Mouse (Mus musculus) forebrain, embryonic 12.5 days (tissue): Measurements from ENCODE around the gene Adam8. TPM values are rescaled to one million over a fixed set of nuclear protein-coding genes. Genes with fewer than 3 reads are reported as not detected.

ENCODE experiments used
- ATAC-seq: fragments of 200-750 bp; cut with Nextera tagmentation; 2 replicates; pipeline ENCODE4 v1.8.0; 2017; ENCODE audit warnings: moderate TSS enrichment; ENCODE audit not compliant: low FRiP score
- H3K27ac ChIP-seq: fragments of 300-500 bp; sonication (generic); 2 replicates; pipeline ENCODE4 v1.5.1; 2016; ENCODE audit warnings: mild to moderate bottlenecking
- H3K27me3 ChIP-seq: fragments of 300-500 bp; sonication (generic); 2 replicates; pipeline ENCODE4 v1.6.1; 2016; ENCODE audit warnings: mild to moderate bottlenecking
- H3K36me3 ChIP-seq: fragments of 300-500 bp; sonication (generic); replicated peaks from 2 replicates; pipeline ENCODE4 v1.6.1; 2016; ENCODE audit warnings: mild to moderate bottlenecking
- H3K4me1 ChIP-seq: fragments of 300-500 bp; sonication (generic); 2 replicates; pipeline ENCODE4 v1.6.1; 2016
- H3K4me2 ChIP-seq: fragments of 300-500 bp; sonication (generic); 2 replicates; pipeline ENCODE4 v1.6.1; 2016; ENCODE audit warnings: mild to moderate bottlenecking, moderate library complexity
- H3K4me3 ChIP-seq: fragments of 300-500 bp; sonication (generic); replicated peaks from 2 replicates; pipeline ENCODE4 v1.5.1; 2016; ENCODE audit warnings: mild to moderate bottlenecking
- H3K9ac ChIP-seq: fragments of 300-500 bp; sonication (generic); 2 replicates; pipeline ENCODE4 v1.6.1; 2016; ENCODE audit warnings: mild to moderate bottlenecking
- H3K9me3 ChIP-seq: fragments of 300-500 bp; sonication (generic); 2 replicates; pipeline ENCODE4 v1.6.1; 2016
- WGBS: fragments of 180-500 bp; shearing (Covaris S2); methylation state at CpG from one replicate; pipeline ENCODE4 v1.1.7; 2016; 5-methylcytosine and 5-hydroxymethylcytosine counted together
- polyA plus RNA-seq: library from polyadenylated mRNA; unstranded; fragments of >200 nt; fragmentation: Nextera tagmentation; extraction: Ambion mirVana; gene quantifications from 2 replicates; pipeline ENCODE4 v1.2.1, GENCODE M21; 2016

The Adam8 gene
- polyA plus RNA-seq, 1 experiment from 2014 or later: 3.6 TPM

GRCm38 (mm10) chr7:139956658-139957057, 35.7 kb downstream of the Adam8 start:
- Histone ChIP-seq H3K27me3 (peaks cover 34% of the 10 kb centered on the region), H3K9me3 (no peaks in the 10 kb centered on the region), H3K36me3 (no peaks in the 10 kb centered on the region), H3K4me1 (no peaks in the 10 kb centered on the region), H3K27ac (no peak overlapping the region), H3K4me2 (no peak overlapping the region), H3K4me3 (no peak overlapping the region), H3K9ac (no peak overlapping the region)
- WGBS: 94% methylated on average over 3 of the region's 3 CpGs
- ATAC-seq: no peak

- Histone ChIP-seq H3K4me2 (no peak overlapping the region), H3K27me3 (peaks cover 44% of the 10 kb centered on the region), H3K9me3 (no peaks in the 10 kb centered on the region), H3K4me1 (peaks cover 7% of the 10 kb centered on the region), H3K9ac (no peak overlapping the region), H3K27ac (no peak overlapping the region), H3K4me3 (no peak overlapping the region), H3K36me3 (no peaks in the 10 kb centered on the region)
- WGBS: 82% methylated on average over 4 of the region's 4 CpGs
- ATAC-seq: no peak
Observed at GRCm38 (mm10) chr7:139955505-139955904, 36.9 kb downstream of the Adam8 start.

DNA sequence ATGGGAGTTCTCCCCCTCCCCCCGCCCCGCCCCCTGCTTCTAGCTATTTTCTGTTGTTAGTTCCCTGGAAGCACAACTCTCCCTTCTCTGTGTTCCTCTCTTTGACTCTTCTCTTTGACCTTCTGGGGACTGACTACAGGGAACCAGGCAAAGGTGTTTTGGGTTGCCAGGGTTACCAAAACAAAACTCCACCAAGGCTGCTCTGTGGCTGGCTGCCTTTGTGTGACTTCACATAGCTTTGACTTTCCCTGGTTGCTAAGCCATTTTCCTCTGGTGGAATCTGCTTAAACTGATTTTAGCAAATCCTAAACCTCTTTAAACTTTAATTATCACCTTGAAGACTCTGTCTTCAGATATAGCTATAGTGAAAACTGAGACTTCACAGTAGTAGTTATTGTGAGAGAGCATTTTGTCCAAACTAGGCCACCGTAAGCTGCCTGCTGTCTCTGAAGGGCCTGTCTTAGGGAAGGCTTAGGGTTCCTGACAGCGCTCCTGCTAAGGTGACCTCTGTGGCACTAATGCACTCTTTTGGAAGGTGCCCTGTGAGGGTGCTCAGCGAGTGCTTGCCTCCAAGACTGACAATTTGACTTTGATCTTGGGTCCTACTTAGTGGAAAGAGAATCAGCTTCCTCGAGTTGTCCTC, 40.2 kb downstream of the Adam8 start:
- no peak overlapping the region for H3K4me3 ChIP-seq
- H3K4me2 ChIP-seq: no peak overlapping the region
- peaks cover 64% of the 10 kb centered on the region for H3K27me3 ChIP-seq
- no peak overlapping the region for H3K9ac ChIP-seq
- H3K9me3 ChIP-seq: no peaks in the 10 kb centered on the region
- peaks cover 18% of the 10 kb centered on the region for H3K4me1 ChIP-seq
- H3K27ac ChIP-seq: no peak overlapping the region
- ATAC-seq: no peak
- WGBS: 52% methylated on average over 6 of the region's 6 CpGs
- H3K36me3 ChIP-seq: no peaks in the 10 kb centered on the region

DNA sequence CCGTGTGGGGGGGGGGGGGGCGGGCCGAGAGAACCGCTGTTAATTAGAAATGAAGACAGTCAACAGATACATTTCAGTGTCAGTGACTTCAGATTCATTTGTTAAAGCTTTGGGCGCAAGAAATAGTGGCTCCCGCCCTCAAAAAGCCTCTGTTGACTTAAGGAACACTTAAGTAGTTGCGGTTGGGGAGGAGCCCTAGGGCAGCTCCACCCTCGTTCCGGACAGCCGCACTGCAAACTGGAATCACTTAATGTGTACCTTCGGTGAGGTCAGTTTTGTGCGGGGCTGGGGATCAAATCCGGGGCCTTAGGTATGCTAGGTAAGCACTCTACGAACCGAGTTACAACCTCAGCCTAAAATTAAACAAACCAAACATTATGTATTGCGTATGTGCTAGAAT, 41.3 kb downstream of the Adam8 start:
- 8% methylated on average over 16 of the region's 16 CpGs for WGBS
- Histone ChIP-seq H3K27me3 (peaks cover 75% of the 10 kb centered on the region), H3K36me3 (no peaks in the 10 kb centered on the region), H3K9me3 (no peaks in the 10 kb centered on the region), H3K4me2 (peak overlapping the region; percentile 82), H3K4me1 (peaks cover 18% of the 10 kb centered on the region), H3K9ac (peak overlapping the region; percentile 40; the same call in 1 of the 2 replicates), H3K27ac (no peak overlapping the region), H3K4me3 (peak overlapping the region; percentile 46)
- ATAC-seq: no peak

DNA sequence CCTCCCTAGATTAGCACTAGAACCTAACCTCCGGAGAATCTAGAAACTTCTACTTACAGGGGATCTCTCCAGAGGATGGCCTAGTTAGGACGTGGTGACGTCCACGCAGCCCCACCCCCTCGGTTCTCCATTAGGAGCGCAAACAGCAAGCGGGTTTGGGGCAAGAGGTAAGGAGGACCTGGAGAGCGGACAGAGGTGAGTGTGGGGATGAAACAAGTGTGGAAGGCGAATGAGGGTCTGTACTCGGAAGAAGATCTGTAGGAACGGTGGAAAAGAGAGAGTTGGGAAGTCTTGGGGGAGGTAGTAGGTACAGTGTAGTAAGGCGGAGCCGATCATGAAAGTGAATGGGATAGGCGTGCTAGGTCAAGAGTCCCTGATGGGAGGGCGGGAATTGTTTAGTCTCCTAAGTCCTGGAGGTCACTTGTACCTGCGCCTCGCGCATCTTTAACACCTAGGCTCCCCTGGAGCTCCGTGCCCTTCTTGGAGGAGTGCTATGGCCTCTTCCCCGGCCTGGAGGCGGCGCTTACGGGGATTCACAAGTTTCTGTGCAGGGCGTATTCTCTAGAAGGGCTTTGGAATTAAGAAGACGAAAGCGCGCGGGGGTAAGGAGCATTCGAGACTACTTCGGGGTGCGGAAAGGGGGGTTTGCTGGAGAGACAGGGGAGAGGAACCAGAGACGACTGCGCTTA, 41.9 kb downstream of the Adam8 start:
- Histone ChIP-seq H3K4me3 (peak overlapping the region; percentile 46), H3K4me1 (peaks cover 18% of the 10 kb centered on the region), H3K27me3 (peaks cover 76% of the 10 kb centered on the region), H3K27ac (no peak overlapping the region), H3K36me3 (no peaks in the 10 kb centered on the region), H3K4me2 (peak overlapping the region; percentile 82), H3K9me3 (no peaks in the 10 kb centered on the region), H3K9ac (peak overlapping the region; percentile 40; the same call in 1 of the 2 replicates)
- ATAC-seq: peak; percentile 46; the same call in 1 of the 2 replicates
- 1% methylated on average over 33 of the region's 33 CpGs for WGBS

DNA sequence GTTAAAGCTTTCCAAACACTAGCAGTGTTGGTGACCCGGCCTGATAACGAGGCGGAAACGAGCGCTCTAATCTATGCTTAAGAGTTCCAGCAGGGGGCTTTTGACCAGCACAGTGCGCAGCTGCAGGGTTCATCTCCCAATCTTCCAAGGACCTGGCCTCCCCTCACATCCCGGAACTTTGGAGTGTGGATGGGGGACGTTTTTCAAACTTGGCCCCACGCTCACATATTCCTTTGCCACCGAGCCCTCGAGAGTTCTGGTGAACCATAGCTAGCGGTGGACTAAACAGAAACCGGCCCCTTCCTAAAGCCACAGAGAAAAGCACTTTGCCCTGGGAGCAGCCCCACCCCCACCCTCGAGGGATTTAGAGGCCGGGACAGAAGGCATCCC, 42.5 kb downstream of the Adam8 start:
- Histone ChIP-seq H3K9me3 (no peaks in the 10 kb centered on the region), H3K9ac (peak overlapping the region; percentile 40; the same call in 1 of the 2 replicates), H3K36me3 (no peaks in the 10 kb centered on the region), H3K4me3 (peak overlapping the region; percentile 46), H3K27ac (no peak overlapping the region), H3K4me2 (peak overlapping the region; percentile 82), H3K27me3 (peaks cover 77% of the 10 kb centered on the region), H3K4me1 (peaks cover 18% of the 10 kb centered on the region)
- 2% methylated on average over 15 of the region's 15 CpGs for WGBS
- peak; percentile 76; the same call in 1 of the 2 replicates for ATAC-seq

DNA sequence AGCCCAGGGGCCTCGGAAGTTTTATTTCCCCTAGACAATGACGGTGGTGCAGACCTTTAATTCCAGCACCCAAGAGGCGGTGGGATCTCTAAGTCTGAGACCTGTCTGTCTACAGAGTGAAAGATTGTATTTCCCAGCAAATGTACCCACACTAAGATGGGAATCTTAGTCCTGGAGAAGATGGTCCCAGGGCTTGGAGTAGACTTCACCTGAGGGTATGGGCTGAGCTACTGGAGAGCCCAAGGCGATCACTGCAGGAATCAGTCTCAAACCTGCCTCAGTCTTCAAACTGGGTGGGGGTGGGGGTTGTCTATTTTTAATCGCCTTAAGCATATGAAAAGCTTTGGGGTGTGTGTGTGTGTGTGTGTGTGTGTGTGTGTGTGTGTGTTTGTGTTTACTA, 46.3 kb downstream of the Adam8 start:
- peaks cover 29% of the 10 kb centered on the region for H3K4me1 ChIP-seq
- H3K36me3 ChIP-seq: no peaks in the 10 kb centered on the region
- no peak for ATAC-seq
- no peak overlapping the region for H3K9ac ChIP-seq
- 24% methylated on average over 5 of the region's 5 CpGs for WGBS
- peaks cover 97% of the 10 kb centered on the region for H3K27me3 ChIP-seq
- H3K4me3 ChIP-seq: no peak overlapping the region
- no peak overlapping the region for H3K27ac ChIP-seq
- no peaks in the 10 kb centered on the region for H3K9me3 ChIP-seq
- no peak overlapping the region for H3K4me2 ChIP-seq

DNA sequence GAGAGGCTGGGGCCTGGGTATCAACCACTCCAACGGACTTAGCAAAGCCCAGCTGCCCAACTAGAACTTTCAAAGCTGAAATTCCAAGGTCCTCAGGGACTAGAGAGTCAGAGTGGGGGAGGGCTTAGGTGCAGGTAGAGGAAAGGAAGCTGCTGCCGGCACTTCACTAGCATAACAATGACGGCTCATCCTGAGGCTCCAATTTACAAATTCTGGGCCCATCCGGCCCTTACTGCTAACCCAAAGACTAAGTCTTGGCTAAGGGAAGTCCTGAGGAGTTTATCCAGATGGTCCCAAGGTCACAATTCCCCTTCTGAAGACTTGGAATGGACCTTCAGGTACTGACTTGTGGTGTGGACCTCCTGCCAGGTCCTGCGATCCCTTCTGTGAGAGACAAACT, 46.8 kb downstream of the Adam8 start:
- Histone ChIP-seq H3K4me2 (no peak overlapping the region), H3K9ac (no peak overlapping the region), H3K4me3 (no peak overlapping the region), H3K9me3 (no peaks in the 10 kb centered on the region), H3K36me3 (no peaks in the 10 kb centered on the region), H3K27me3 (peaks cover 97% of the 10 kb centered on the region), H3K4me1 (peaks cover 24% of the 10 kb centered on the region), H3K27ac (no peak overlapping the region)
- ATAC-seq: no peak
- 12% methylated on average over 5 of the region's 5 CpGs for WGBS

- Histone ChIP-seq H3K36me3 (no peaks in the 10 kb centered on the region), H3K9me3 (no peaks in the 10 kb centered on the region), H3K4me3 (peak overlapping the region; percentile 36), H3K27ac (no peak overlapping the region), H3K27me3 (peaks cover 91% of the 10 kb centered on the region), H3K9ac (0 out of 2 replicates have a peak overlapping the region, but pooled peaks have one; percentile 25), H3K4me1 (peaks cover 14% of the 10 kb centered on the region), H3K4me2 (peak overlapping the region; percentile 52)
- ATAC-seq: peak; percentile 30; the same call in 1 of the 2 replicates
- 3% methylated on average over 68 of the region's 68 CpGs for WGBS
Observed at GRCm38 (mm10) chr7:139944291-139945240, 47.8 kb downstream of the Adam8 start.

GRCm38 (mm10) chr7:139943674-139944281, 48.6 kb downstream of the Adam8 start, which contains the start of gene Utf1:
Gene Utf1 (plus strand): TSS chr7:139943789.
- H3K4me2 ChIP-seq: peak within 1 kb of the TSS; percentile 52
- no peaks in the 10 kb centered on the region for H3K9me3 ChIP-seq
- H3K9ac ChIP-seq: 0 out of 2 replicates have a peak within 1 kb of the TSS, but pooled peaks have one; percentile 25
- peak within 1 kb of the TSS; percentile 36 for H3K4me3 ChIP-seq
- H3K27ac ChIP-seq: no peak within 1 kb of the TSS
- H3K36me3 ChIP-seq: no peaks in the 10 kb centered on the region
- peaks cover 85% of the 10 kb centered on the region for H3K27me3 ChIP-seq
- under 1% methylated on average over 59 of the region's 59 CpGs for WGBS
- ATAC-seq: peak; percentile 30; the same call in 1 of the 2 replicates
- H3K4me1 ChIP-seq: peaks cover 13% of the 10 kb centered on the region

- Histone ChIP-seq H3K4me3 (no peak overlapping the region), H3K27me3 (peaks cover 55% of the 10 kb centered on the region), H3K4me2 (no peak overlapping the region), H3K9ac (no peak overlapping the region), H3K27ac (no peak overlapping the region), H3K36me3 (no peaks in the 10 kb centered on the region), H3K9me3 (no peaks in the 10 kb centered on the region), H3K4me1 (peaks cover 13% of the 10 kb centered on the region)
- no peak for ATAC-seq
- 70% methylated on average over 16 of the region's 16 CpGs for WGBS
Observed at GRCm38 (mm10) chr7:139940476-139941209, 51.7 kb downstream of the Adam8 start.
